Mouse (Mus musculus): ENCODE results near the gene Krt5. TPM values are rescaled to one million over a fixed set of nuclear protein-coding genes. Genes with fewer than 3 reads are reported as not detected.

The Krt5 gene
- total RNA-seq, 2 experiments from 2014 or later = 0.15 TPM; not detected in 1

Small RNA genes lying within 50 kb of the gene (microRNA-seq; reads per million reads assigned to microRNA genes)
- gene Gm44323 (0 reads per million in 2 experiments), gene Gm44342 (0 reads per million in 2 experiments), gene Gm44383 (0 reads per million in 2 experiments)

Other genes starting within 250 kb of the Krt5 start
- not detected for gene Krt81, start 249.1 kb downstream of the Krt5 start, total RNA-seq (2021)
- gene Krt86, start 239.4 kb downstream of the Krt5 start, total RNA-seq (2021) = not detected
- not detected for gene Krt83, start 221.4 kb downstream of the Krt5 start, total RNA-seq (2021)
- gene Gm49425, start 195.6 kb downstream of the Krt5 start, total RNA-seq (2021) = not detected
- not detected for gene Krt84, start 180.1 kb downstream of the Krt5 start, total RNA-seq (2021)
- gene Krt82, start 162.2 kb downstream of the Krt5 start, total RNA-seq (2021) = not detected
- gene Krt90, start 149.9 kb downstream of the Krt5 start, total RNA-seq (2021) = not detected
- gene Krt75, start 139.0 kb downstream of the Krt5 start, total RNA-seq (2021) = not detected
- gene Gm5414, start 84.7 kb downstream of the Krt5 start, total RNA-seq (2021) = not detected
- gene Gm5478, start 65.5 kb downstream of the Krt5 start, total RNA-seq (2021) = not detected
- not detected for gene Krt6b, start 32.6 kb downstream of the Krt5 start, total RNA-seq (2021)
- gene Krt6a, start 18.6 kb downstream of the Krt5 start, total RNA-seq (2021) = not detected
- gene Krt71, start 30.2 kb upstream of the Krt5 start, total RNA-seq (2021) = not detected
- not detected for gene Krt72, start 73.6 kb upstream of the Krt5 start, total RNA-seq (2021)
- not detected for gene Krt73, start 89.4 kb upstream of the Krt5 start, total RNA-seq (2021)
- not detected for gene Krt2, start 105.3 kb upstream of the Krt5 start, total RNA-seq (2021)
- not detected for gene Krt1, start 137.9 kb upstream of the Krt5 start, total RNA-seq (2021)
- not detected for gene Krt77, start 156.8 kb upstream of the Krt5 start, total RNA-seq (2021)
- gene Krt76, start 180.0 kb upstream of the Krt5 start, total RNA-seq (2021) = not detected
- gene Krt4, start 211.8 kb upstream of the Krt5 start, total RNA-seq (2021) = under 1 TPM in 1 of 2 experiments, not detected in 1; 0.12 TPM
- under 1 TPM in 1 of 2 experiments, not detected in 1; 0.13 TPM for gene Krt79, start 227.4 kb upstream of the Krt5 start, total RNA-seq (2021)
- not detected for gene Krt78, start 241.4 kb upstream of the Krt5 start, total RNA-seq (2021)